Mouse (Mus musculus): Measurements from ENCODE around the gene Tsen54. TPM values are rescaled to one million over a fixed set of nuclear protein-coding genes. Genes with fewer than 3 reads are reported as not detected.

Tsen54 gene
- polyA plus RNA-seq, 1 experiment, result 3.4 TPM

DNA sequence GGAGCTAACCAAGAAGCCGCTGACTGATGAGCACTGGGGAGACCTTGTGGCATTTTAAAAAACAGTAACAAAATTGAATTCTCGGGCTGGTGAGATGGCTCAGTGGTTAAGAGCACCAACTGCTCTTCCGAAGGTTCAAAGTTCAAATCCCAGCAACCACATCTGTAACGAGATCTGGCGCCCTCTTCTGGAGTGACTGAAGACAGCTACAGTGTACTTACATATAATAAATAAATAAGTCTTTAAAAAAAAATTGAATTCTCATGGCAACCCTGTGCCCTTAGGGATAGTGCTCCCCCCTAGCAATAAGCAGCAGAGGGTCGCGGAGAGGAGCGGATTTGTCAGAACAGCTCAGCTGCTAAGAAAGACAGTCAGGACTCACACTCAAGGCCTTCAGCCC is 49.4 kb downstream of the Tsen54 start:
- Histone ChIP-seq H3K36me3 (ENCODE audit: control insufficient read depth) (no peaks in the 10 kb centered on the region), H3K9me3 (ENCODE audit: control insufficient read depth, low read length) (peaks cover 4% of the 10 kb centered on the region; the same call in 1 of the 2 replicates), H3K4me3 (replicated peaks) (no peak overlapping the region), H3K27me3 (ENCODE audit: control insufficient read depth) (peaks cover 51% of the 10 kb centered on the region), H3K4me1 (ENCODE audit: control insufficient read depth) (peaks cover 12% of the 10 kb centered on the region)
- TF ChIP-seq TAL1 (IDR thresholded peaks at IDR 0.05; ENCODE audit: low read length), result no peak
- TF ChIP-seq GATA1 (IDR thresholded peaks at IDR 0.05; ENCODE audit: low read length), result no peak

GRCm38 (mm10) chr11:115869393-115869792 is 54.9 kb downstream of the Tsen54 start:
- Histone ChIP-seq H3K36me3 (ENCODE audit: control insufficient read depth) (no peaks in the 10 kb centered on the region), H3K9me3 (ENCODE audit: control insufficient read depth, low read length) (no peaks in the 10 kb centered on the region), H3K27me3 (ENCODE audit: control insufficient read depth) (peaks cover 7% of the 10 kb centered on the region; the same call in 1 of the 2 replicates), H3K4me1 (ENCODE audit: control insufficient read depth) (peaks cover 26% of the 10 kb centered on the region), H3K4me3 (replicated peaks) (no peak overlapping the region)
- TF ChIP-seq GATA1 (IDR thresholded peaks at IDR 0.05; ENCODE audit: low read length), result no peak
- TF ChIP-seq TAL1 (IDR thresholded peaks at IDR 0.05; ENCODE audit: low read length), result no peak

DNA sequence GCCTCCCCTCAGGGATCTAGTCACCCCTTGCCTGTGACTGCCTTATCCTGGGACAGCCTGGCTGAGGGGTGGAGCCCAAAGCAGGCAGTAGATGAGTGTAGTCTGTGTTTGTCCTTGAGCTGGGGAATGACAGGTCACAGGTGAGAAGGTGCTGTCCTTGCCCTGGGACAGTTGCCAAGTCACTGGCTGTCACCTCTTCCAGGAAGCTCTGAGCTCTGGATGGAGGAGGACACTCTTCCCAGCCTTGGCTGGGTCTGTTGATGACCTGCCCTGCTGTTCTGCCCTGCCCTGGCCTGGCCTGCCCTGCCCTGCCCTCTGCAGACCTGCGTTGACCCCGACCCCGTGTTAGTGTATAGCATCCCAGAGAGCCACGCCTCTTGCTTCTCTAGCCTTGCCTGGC is 57.9 kb downstream of the Tsen54 start:
- no peak overlapping the region for H3K4me3 ChIP-seq (replicated peaks)
- TF ChIP-seq TAL1 (IDR thresholded peaks at IDR 0.05; ENCODE audit: low read length), result no peak
- TF ChIP-seq GATA1 (IDR thresholded peaks at IDR 0.05; ENCODE audit: low read length), result no peak
- no peaks in the 10 kb centered on the region for H3K9me3 ChIP-seq (ENCODE audit: control insufficient read depth, low read length)
- peaks cover 28% of the 10 kb centered on the region for H3K4me1 ChIP-seq (ENCODE audit: control insufficient read depth)
- peaks cover 5% of the 10 kb centered on the region; the same call in 1 of the 2 replicates for H3K27me3 ChIP-seq (ENCODE audit: control insufficient read depth)
- no peaks in the 10 kb centered on the region for H3K36me3 ChIP-seq (ENCODE audit: control insufficient read depth)

Other genes starting within 250 kb of the Tsen54 start
- gene Mrps7, start 210.8 kb upstream of the Tsen54 start, polyA plus RNA-seq (2012), result 5.1 and 6.7 TPM in 2 replicates
- 0.78 and 0.93 TPM in 2 replicates for gene Gga3, start 210.7 kb upstream of the Tsen54 start, polyA plus RNA-seq (2012)
- gene Mif4gd, start 201.8 kb upstream of the Tsen54 start, polyA plus RNA-seq (2012), result 3.6 and 4.8 TPM in 2 replicates
- gene Slc25a19, start 186.4 kb upstream of the Tsen54 start, polyA plus RNA-seq (2012), result 0.99 and 1.3 TPM in 2 replicates
- gene Grb2, start 106.1 kb upstream of the Tsen54 start, polyA plus RNA-seq (2012), result 3.4 and 3.8 TPM in 2 replicates
- gene Tmem94, start 49.3 kb upstream of the Tsen54 start, polyA plus RNA-seq (2012), result 6.1 and 6.3 TPM in 2 replicates
- 10.9 and 12.1 TPM in 2 replicates for gene Caskin2, start 1.1 kb upstream of the Tsen54 start, polyA plus RNA-seq (2012)
- 2.1 and 2.3 TPM in 2 replicates for gene Llgl2, start 9.3 kb downstream of the Tsen54 start, polyA plus RNA-seq (2012)
- gene Myo15b, start 43.7 kb downstream of the Tsen54 start, polyA plus RNA-seq (2012), result not detected in 2 replicates
- gene Smim5, start 85.2 kb downstream of the Tsen54 start, polyA plus RNA-seq (2012), result 2.1 and 3.2 TPM in 2 replicates
- gene Smim6, start 97.3 kb downstream of the Tsen54 start, polyA plus RNA-seq (2012), result 0.09 and 0.28 TPM in 2 replicates
- gene Sap30bp, start 118.6 kb downstream of the Tsen54 start, polyA plus RNA-seq (2012), result 3.0 and 3.7 TPM in 2 replicates
- gene Recql5, start 118.8 kb downstream of the Tsen54 start, polyA plus RNA-seq (2012), result 1.4 and 2.3 TPM in 2 replicates
- 0.01 TPM in 1 of 2 replicates, not detected in the other for gene Itgb4, start 160.0 kb downstream of the Tsen54 start, polyA plus RNA-seq (2012)
- gene Galk1, start 198.0 kb downstream of the Tsen54 start, polyA plus RNA-seq (2012), result 1.5 and 1.9 TPM in 2 replicates
- 117 and 150 TPM in 2 replicates for gene H3f3b, start 213.2 kb downstream of the Tsen54 start, polyA plus RNA-seq (2012)
- 3.6 and 3.8 TPM in 2 replicates for gene Unk, start 215.6 kb downstream of the Tsen54 start, polyA plus RNA-seq (2012)

Data from erythroblast, embryonic 14.5 days (primary cell).